Mouse (Mus musculus) left cerebral cortex, postnatal 14 days (tissue): Measurements from ENCODE around the gene Shisa6. TPM values are rescaled to one million over a fixed set of nuclear protein-coding genes. Genes with fewer than 3 reads are reported as not detected.
A peak's percentile ranks its signal among the peaks of the same experiment; 100 is the strongest.

Experiments used
- DNase-seq, 2 experiments: peaks; one replicate each; pipeline ENCODE4 v3.0.0; 2021 to 2022; ENCODE audit warnings: low spot score in 2 of 2, mixed read lengths in 1 of 2
- intact Hi-C: fragments of 180-260 bp; cut with DNase I; formaldehyde crosslinking; loops from one replicate; pipeline ENCODE4 v1.15.1; 2025
- long read RNA-seq, 2 experiments: library from polyadenylated mRNA; stranded (forward); transcript quantifications; one replicate each; pipeline ENCODE4 v2.0.0; 2021
- total RNA-seq, 2 experiments: library from RNA; stranded (reverse); gene quantifications; 2 replicates each; pipeline ENCODE4 v1.2.3; 2021

Gene Shisa6
- 10 to 100 TPM; 27.7 to 30.0 TPM for total RNA-seq
- long read RNA-seq, experiment 1, full-length matches to known transcripts = 1 of 7 reads
- long read RNA-seq, experiment 1, partial matches to known transcripts = 1 of 7 reads
- long read RNA-seq, experiment 1, other reads (novel, unspliced or antisense) = 5 of 7 reads
- long read RNA-seq, experiment 2, partial matches to known transcripts = 0 of 1 reads
- long read RNA-seq, experiment 2, other reads (novel, unspliced or antisense) = 1 of 1 reads

GRCm38 (mm10) chr11:66525371-66526045 lies at the start of gene Shisa6:
Gene Shisa6, minus strand, starts transcription at chr11:66525964.
- peak; percentile 20 to 23 for DNase-seq
- intact Hi-C loops = loop anchor here (5.0 to 10.0 kb wide), 2 partner anchors 403 to 701 kb away; no protein-coding TSS in a partner anchor

GRCm38 (mm10) chr11:66573888-66574287 lies 48.1 kb upstream of the Shisa6 start:
- no peak for DNase-seq
- intact Hi-C loops = no loop called here

- DNase-seq = no peak
- intact Hi-C loops = no loop called here
Measured at GRCm38 (mm10) chr11:66569045-66569444, 43.3 kb upstream of the Shisa6 start.

GRCm38 (mm10) chr11:66568386-66568791 lies 42.6 kb upstream of the Shisa6 start:
- DNase-seq = no peak
- intact Hi-C loops = no loop called here

GRCm38 (mm10) chr11:66567382-66567781 lies 41.6 kb upstream of the Shisa6 start:
- no peak for DNase-seq
- intact Hi-C loops = no loop called here

- intact Hi-C loops = no loop called here
- DNase-seq = no peak
Measured at GRCm38 (mm10) chr11:66562274-66562673, 36.5 kb upstream of the Shisa6 start.

GRCm38 (mm10) chr11:66537820-66538219 lies 12.1 kb upstream of the Shisa6 start:
- intact Hi-C loops = no loop called here
- DNase-seq = no peak

- no peak for DNase-seq
- intact Hi-C loops = no loop called here
Measured at GRCm38 (mm10) chr11:66535866-66536265, 10.1 kb upstream of the Shisa6 start.

GRCm38 (mm10) chr11:66535156-66535555 lies 9.4 kb upstream of the Shisa6 start:
- intact Hi-C loops = no loop called here
- DNase-seq = no peak

- intact Hi-C loops = no loop called here
- no peak for DNase-seq
Measured at GRCm38 (mm10) chr11:66534291-66534690, 8.5 kb upstream of the Shisa6 start.

GRCm38 (mm10) chr11:66528146-66528545 lies 2.4 kb upstream of the Shisa6 start:
- no peak for DNase-seq

GRCm38 (mm10) chr11:66527343-66527742 lies 1.6 kb upstream of the Shisa6 start:
- intact Hi-C loops = loop anchor here (5.0 to 10.0 kb wide), 2 partner anchors 405 to 703 kb away; no protein-coding TSS in a partner anchor
- DNase-seq = peak in 1 of 2 experiments; percentile 13

More at GRCm38 (mm10) chr11:66528146-66528545, 2.4 kb upstream of the Shisa6 start:
- intact Hi-C loops = loop anchor here (5.0 to 10.0 kb wide), 2 partner anchors 406 to 703 kb away; no protein-coding TSS in a partner anchor

- DNase-seq = peak; percentile 13 to 14
- intact Hi-C loops = loop anchor here (5.0 to 10.0 kb wide), 2 partner anchors 405 to 702 kb away; no protein-coding TSS in a partner anchor
Measured at GRCm38 (mm10) chr11:66526981-66527320, 1.2 kb upstream of the Shisa6 start.

- peak; percentile 28 to 39 for DNase-seq
- intact Hi-C loops = loop anchor here (5.0 to 10.0 kb wide), 2 partner anchors 404 to 702 kb away; no protein-coding TSS in a partner anchor
Measured at GRCm38 (mm10) chr11:66526046-66526980, 549 bp upstream of the Shisa6 start.

- no peak for DNase-seq
- intact Hi-C loops = loop anchor here (10.0 kb wide), 1 partner anchor 699 kb away; no protein-coding TSS in a partner anchor
Measured at GRCm38 (mm10) chr11:66524251-66524650, 1.5 kb downstream of the Shisa6 start.

GRCm38 (mm10) chr11:66522376-66522775 lies 3.4 kb downstream of the Shisa6 start:
- intact Hi-C loops = loop anchor here (10.0 kb wide), 1 partner anchor 698 kb away; no protein-coding TSS in a partner anchor
- DNase-seq = peak; percentile 11 to 36

GRCm38 (mm10) chr11:66519386-66519785 lies 6.4 kb downstream of the Shisa6 start:
- intact Hi-C loops = no loop called here
- DNase-seq = no peak

- intact Hi-C loops = no loop called here
- DNase-seq = no peak
Measured at GRCm38 (mm10) chr11:66514346-66514745, 11.4 kb downstream of the Shisa6 start.

- intact Hi-C loops = no loop called here
Measured at GRCm38 (mm10) chr11:66500951-66501350, 24.8 kb downstream of the Shisa6 start.

More at GRCm38 (mm10) chr11:66500951-66501350, 24.8 kb downstream of the Shisa6 start:
- DNase-seq = no peak
